Mouse (Mus musculus): ENCODE results near the gene Crebbp. TPM values are rescaled to one million over a fixed set of nuclear protein-coding genes. Genes with fewer than 3 reads are reported as not detected.

Gene Crebbp
- polyA plus RNA-seq, 1 experiment from 2014 or later: 12.1 TPM

DNA sequence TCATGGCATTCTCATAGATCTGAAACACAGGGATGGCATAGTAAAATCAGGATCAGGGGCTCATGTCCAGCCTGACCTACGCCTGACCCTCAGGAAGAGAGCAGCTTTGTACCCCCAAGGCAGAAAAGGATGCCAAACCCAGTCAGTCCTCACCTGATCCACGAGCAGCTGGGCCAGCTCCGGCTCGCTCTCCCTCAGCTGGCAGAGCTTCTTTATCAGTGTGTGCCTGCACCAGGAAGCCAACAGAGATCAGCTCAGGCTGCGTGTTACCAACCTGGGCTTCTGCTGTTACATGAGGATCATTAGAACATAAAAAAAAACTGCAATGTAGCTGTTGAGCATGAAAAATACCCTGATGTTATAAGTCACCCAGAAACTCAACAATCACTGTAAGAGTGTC lies 173.6 kb downstream of the Crebbp start:
- no peaks in the 10 kb centered on the region for H3K9me3 ChIP-seq (replicated peaks)
- no peaks in the 10 kb centered on the region; the same call in 1 of the 2 replicates for H3K4me1 ChIP-seq
- no peaks in the 10 kb centered on the region for H3K27me3 ChIP-seq (replicated peaks)
- ATAC-seq: no peak
- no peak overlapping the region for H3K4me2 ChIP-seq
- WGBS (ENCODE audit: insufficient replicate concordance): 74% methylated on average over 5 of the region's 5 CpGs
- no peak overlapping the region for H3K27ac ChIP-seq
- no peak overlapping the region for H3K9ac ChIP-seq
- no peak overlapping the region for H3K4me3 ChIP-seq
- peaks cover 89% of the 10 kb centered on the region for H3K36me3 ChIP-seq

DNA sequence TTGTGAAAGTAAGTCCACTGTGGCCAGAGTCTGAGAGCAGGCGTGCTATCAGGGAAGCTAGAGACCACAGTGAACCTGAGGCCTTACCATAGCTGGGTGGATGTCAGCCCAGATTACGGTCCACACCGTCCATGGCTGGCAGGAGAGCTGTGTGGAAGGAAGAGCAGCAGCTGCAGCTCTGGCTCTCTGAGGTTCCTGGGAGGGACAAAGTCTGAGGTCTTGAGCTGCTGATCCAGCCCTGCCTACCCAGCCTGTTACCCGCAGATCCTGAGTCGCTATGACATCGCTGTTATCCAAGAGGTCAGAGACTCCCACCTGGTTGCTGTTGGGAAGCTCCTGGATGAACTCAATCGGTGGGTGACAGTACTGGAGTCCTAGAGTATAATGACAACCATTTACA lies 176.1 kb downstream of the Crebbp start:
- peaks cover 24% of the 10 kb centered on the region for H3K4me1 ChIP-seq
- no peak overlapping the region for H3K27ac ChIP-seq
- ATAC-seq: no peak
- WGBS (ENCODE audit: insufficient replicate concordance): 90% methylated on average over 7 of the region's 7 CpGs
- peaks cover 64% of the 10 kb centered on the region for H3K36me3 ChIP-seq
- H3K4me2 ChIP-seq: no peak overlapping the region
- no peaks in the 10 kb centered on the region for H3K9me3 ChIP-seq (replicated peaks)
- no peak overlapping the region for H3K4me3 ChIP-seq
- no peak overlapping the region for H3K9ac ChIP-seq
- no peaks in the 10 kb centered on the region for H3K27me3 ChIP-seq (replicated peaks)

DNA sequence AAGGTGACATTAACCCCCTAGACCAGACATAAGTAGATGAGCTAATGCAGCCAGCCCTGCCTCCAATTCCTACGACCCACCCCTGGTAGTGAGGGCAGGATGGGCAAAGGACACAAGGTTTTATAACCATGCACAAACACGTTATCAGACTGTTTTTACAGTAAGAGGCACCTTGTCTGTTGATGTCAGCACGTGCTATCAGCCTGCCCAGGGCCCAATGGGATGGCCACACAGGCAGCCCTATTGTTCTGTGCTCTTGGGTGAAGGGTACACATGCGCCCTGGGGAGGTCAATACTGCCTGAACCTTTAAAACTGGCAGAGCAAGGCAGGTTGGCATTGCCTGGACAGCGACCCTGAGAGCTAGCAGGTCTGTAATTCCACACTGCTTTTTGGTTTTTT lies 177.0 kb downstream of the Crebbp start, which contains the start of gene Dnase1:
TSS of gene Dnase1 (plus strand) at position 136 of the 400 bp plus-strand sequence.
- Histone ChIP-seq H3K9ac (no peak within 1 kb of the TSS), H3K36me3 (peaks cover 56% of the 10 kb centered on the region), H3K27ac (no peak within 1 kb of the TSS), H3K4me2 (no peak within 1 kb of the TSS), H3K4me3 (no peak within 1 kb of the TSS), H3K4me1 (peaks cover 33% of the 10 kb centered on the region), H3K27me3 (replicated peaks) (no peaks in the 10 kb centered on the region), H3K9me3 (replicated peaks) (no peaks in the 10 kb centered on the region)
- ATAC-seq: no peak
- 72% methylated on average over 5 of the region's 5 CpGs for WGBS (ENCODE audit: insufficient replicate concordance)

DNA sequence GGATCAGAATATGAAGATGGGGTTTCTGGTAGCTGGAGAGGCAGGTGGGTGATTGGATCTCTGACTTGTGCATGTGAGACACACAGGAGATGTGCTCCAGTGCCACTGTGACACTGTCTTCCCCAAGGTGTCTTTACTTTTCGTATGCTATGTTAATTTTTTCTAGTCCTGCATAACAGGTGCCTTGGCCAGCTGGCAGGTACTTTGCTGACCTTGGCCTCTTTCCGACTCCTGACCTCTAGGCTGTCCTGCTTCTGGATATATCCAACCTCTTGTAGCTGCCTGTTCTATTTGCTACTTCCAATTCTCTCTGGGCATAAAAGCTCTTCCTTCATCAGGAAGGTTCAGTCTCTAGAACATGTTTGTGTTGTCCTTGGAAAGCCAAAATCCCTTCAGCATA lies 178.2 kb downstream of the Crebbp start:
- peaks cover 37% of the 10 kb centered on the region for H3K4me1 ChIP-seq
- 81% methylated on average over 2 of the region's 2 CpGs for WGBS (ENCODE audit: insufficient replicate concordance)
- no peak overlapping the region for H3K4me2 ChIP-seq
- H3K9ac ChIP-seq: no peak overlapping the region
- ATAC-seq: no peak
- H3K27ac ChIP-seq: no peak overlapping the region
- peaks cover 44% of the 10 kb centered on the region for H3K36me3 ChIP-seq
- H3K9me3 ChIP-seq (replicated peaks): no peaks in the 10 kb centered on the region
- no peaks in the 10 kb centered on the region for H3K27me3 ChIP-seq (replicated peaks)
- H3K4me3 ChIP-seq: no peak overlapping the region

DNA sequence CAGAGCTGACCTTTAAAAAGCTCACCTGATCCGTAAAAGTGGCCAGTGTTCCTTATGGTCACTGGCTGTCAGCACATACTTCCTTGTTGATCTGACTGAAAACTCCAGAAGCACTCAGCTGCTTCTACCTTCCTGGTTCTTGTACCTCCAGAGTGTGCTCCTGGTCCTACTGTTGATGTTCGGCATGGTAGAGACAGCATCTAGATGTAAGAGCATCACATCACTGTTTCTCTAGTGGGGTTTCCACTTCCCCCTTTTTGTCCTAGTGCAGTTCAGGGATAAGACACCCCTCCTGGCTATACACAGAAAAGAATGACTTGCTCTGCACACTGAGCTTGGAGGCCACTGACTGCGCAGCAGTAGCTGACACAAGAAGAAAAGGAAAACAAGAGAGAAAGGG lies 179.3 kb downstream of the Crebbp start:
- H3K9me3 ChIP-seq (replicated peaks): no peaks in the 10 kb centered on the region
- WGBS (ENCODE audit: insufficient replicate concordance): 76% methylated on average over 3 of the region's 3 CpGs
- H3K27me3 ChIP-seq (replicated peaks): no peaks in the 10 kb centered on the region
- peaks cover 37% of the 10 kb centered on the region for H3K4me1 ChIP-seq
- H3K9ac ChIP-seq: no peak overlapping the region
- peak overlapping the region; percentile 43; the same call in 1 of the 2 replicates for H3K27ac ChIP-seq
- peaks cover 33% of the 10 kb centered on the region for H3K36me3 ChIP-seq
- no peak for ATAC-seq
- no peak overlapping the region for H3K4me2 ChIP-seq
- no peak overlapping the region for H3K4me3 ChIP-seq

DNA sequence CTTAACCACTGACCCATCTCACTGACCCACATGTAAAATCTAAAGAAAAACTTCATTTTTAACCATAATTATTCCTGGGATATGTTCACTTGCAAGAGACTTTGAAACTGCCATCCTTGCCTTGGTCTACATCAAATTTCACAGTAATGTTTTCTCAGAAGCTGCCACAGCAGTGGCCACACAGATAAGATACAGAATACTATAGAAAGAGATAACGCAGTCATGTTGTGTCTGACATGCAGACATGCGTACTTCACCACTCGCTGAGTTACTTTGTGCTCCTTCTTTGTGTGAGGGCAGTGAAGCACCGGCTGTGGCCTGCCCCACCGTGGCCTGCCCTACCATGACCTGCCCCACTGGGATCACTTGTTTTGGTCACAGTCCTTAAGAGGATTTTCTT lies 179.8 kb downstream of the Crebbp start:
- peaks cover 37% of the 10 kb centered on the region for H3K4me1 ChIP-seq
- no peak overlapping the region for H3K4me3 ChIP-seq
- H3K27me3 ChIP-seq (replicated peaks): no peaks in the 10 kb centered on the region
- ATAC-seq: peak; percentile 67
- 0 out of 2 replicates have a peak overlapping the region, but pooled peaks have one; percentile 43 for H3K27ac ChIP-seq
- 30% methylated on average over 5 of the region's 5 CpGs for WGBS (ENCODE audit: insufficient replicate concordance)
- no peak overlapping the region for H3K9ac ChIP-seq
- peak overlapping the region; percentile 13; the same call in 1 of the 2 replicates for H3K4me2 ChIP-seq
- no peaks in the 10 kb centered on the region for H3K9me3 ChIP-seq (replicated peaks)
- peaks cover 28% of the 10 kb centered on the region for H3K36me3 ChIP-seq

DNA sequence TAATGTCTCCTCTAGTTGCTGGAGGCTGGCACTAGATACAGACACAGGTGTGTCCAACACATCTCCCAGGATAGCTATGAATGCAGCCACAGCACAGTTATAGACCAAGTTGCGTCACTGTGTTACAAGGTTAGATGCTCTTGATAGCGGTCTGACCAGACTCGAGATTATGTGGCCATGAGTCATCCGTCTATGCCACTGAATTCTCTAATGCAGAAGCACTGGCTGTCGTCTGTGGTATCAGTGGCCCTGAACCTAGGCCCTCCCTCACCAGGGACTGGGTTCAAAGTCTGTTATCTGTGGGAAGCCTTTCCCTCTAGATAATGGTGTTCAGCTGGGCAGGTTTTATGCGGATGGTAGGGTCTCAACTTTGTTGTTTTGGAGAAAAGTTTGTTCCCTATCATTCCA lies 181.5 kb downstream of the Crebbp start:
- peak; percentile 68 for ATAC-seq
- H3K36me3 ChIP-seq: peaks cover 12% of the 10 kb centered on the region
- H3K4me1 ChIP-seq: peaks cover 37% of the 10 kb centered on the region
- H3K27ac ChIP-seq: 0 out of 2 replicates have a peak overlapping the region, but pooled peaks have one; percentile 28
- H3K9ac ChIP-seq: no peak overlapping the region
- no peak overlapping the region for H3K4me3 ChIP-seq
- H3K27me3 ChIP-seq (replicated peaks): 0 out of 2 replicates have a peak, but pooled peaks cover 2% of the 10 kb centered on the region
- H3K9me3 ChIP-seq (replicated peaks): no peaks in the 10 kb centered on the region
- WGBS (ENCODE audit: insufficient replicate concordance): 25% methylated on average over 6 of the region's 6 CpGs
- H3K4me2 ChIP-seq: no peak overlapping the region

DNA sequence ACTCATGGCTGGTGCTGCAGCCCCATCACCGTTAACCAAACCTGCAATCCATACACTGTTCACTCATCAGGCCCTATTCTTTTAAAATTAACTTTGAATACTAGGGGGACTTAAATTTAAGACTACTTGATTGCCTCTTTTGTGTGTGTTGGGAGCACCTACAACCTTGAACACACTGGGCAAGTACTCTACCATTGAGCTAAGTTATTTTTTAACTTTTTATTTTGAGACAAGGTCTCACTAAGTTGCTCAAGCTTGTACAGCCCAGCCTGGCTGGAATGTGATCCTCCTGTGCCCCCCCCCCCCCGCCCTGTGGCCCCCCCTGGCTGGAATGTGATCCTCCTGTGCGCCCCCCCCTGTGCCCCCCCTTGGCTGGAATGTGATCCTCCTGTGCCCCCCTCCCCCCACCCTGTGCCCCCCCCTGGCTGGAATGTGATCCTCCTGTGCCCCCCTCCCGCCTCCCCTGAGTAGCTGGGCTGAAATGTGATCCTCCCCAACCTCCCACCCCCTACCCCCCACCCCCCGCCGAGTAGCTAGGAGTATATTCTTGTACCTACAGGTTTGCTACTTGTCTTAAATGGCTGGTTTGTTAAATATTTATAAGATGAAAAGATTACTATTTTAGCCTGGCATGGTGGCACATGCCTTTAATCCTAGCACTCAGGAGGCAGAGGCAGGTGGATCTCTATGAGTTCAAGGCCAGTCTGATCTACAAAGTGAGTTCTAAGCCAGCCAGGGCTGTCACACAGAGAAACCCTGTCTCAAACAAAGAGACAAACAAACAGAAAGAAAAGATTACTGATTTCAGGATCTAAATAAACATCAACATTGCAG lies 182.1 kb downstream of the Crebbp start:
- Histone ChIP-seq H3K36me3 (peaks cover 5% of the 10 kb centered on the region), H3K4me2 (no peak overlapping the region), H3K4me1 (peaks cover 37% of the 10 kb centered on the region), H3K4me3 (no peak overlapping the region), H3K9me3 (replicated peaks) (no peaks in the 10 kb centered on the region), H3K27ac (0 out of 2 replicates have a peak overlapping the region, but pooled peaks have one; percentile 28), H3K9ac (no peak overlapping the region), H3K27me3 (replicated peaks) (0 out of 2 replicates have a peak, but pooled peaks cover 4% of the 10 kb centered on the region)
- ATAC-seq: no peak
- 74% methylated on average over 4 of the region's 6 CpGs for WGBS (ENCODE audit: insufficient replicate concordance)

Small RNA genes within 50 kb of the gene (microRNA-seq; reads per million reads assigned to microRNA genes)
- gene Gm23413: not detected

Other genes starting within 250 kb of the Crebbp start
- 0.38 and 0.55 TPM in 2 replicates for gene Nlrc3, start 237.4 kb downstream of the Crebbp start, polyA plus RNA-seq (2016; fragmentation: Nextera tagmentation; extraction: Ambion mirVana)
- gene Slx4, start 210.2 kb downstream of the Crebbp start, polyA plus RNA-seq (2016; fragmentation: Nextera tagmentation; extraction: Ambion mirVana): 14.0 and 16.5 TPM in 2 replicates
- 2.1 and 3.2 TPM in 2 replicates for gene Dnase1, start 177.1 kb downstream of the Crebbp start, polyA plus RNA-seq (2016; fragmentation: Nextera tagmentation; extraction: Ambion mirVana)
- 99.4 and 104 TPM in 2 replicates for gene Trap1, start 136.2 kb downstream of the Crebbp start, polyA plus RNA-seq (2016; fragmentation: Nextera tagmentation; extraction: Ambion mirVana)
- 1.1 and 1.6 TPM in 2 replicates for gene Adcy9, start 206.5 kb upstream of the Crebbp start, polyA plus RNA-seq (2016; fragmentation: Nextera tagmentation; extraction: Ambion mirVana)